Comparison of ENCODE assay signal across 17 mouse cellular contexts in the genomic region with DNA sequence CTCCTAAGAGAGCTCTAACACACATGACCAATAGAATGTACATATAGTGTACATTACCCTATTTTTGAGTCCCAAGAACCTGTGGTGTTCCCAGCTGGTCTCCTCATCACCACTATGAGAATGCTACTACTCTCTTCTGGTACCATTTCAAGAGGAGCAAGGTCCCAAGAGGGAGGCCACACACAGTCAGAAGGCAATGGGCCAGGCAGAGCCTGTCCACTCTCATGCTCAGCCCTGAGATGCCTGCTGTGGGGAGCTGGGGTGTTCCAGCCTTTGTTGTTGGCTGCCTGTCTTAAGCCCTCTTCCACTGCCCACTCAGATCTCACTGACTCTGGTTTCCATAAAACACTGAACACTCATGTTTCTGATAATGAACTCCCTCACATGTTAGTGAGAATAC.
"Had no signal": no experiment of that assay in that cellular context is flagged by ENCODE, and none has a peak within 500 bp of the region (broad histone marks: within the 10 kb centered on the region; RNA-seq: fewer than 3 reads in every experiment).

No protein-coding gene starts in this region.

- H3K4me2 ChIP-seq: lung, embryonic 14.5 days; midbrain, embryonic 13.5 days; neural tube, embryonic 13.5 days; neural tube, embryonic 15.5 days had no signal

- ATAC-seq: midbrain, embryonic 13.5 days; midbrain, embryonic 16.5 days had no signal

- H3K9me3 ChIP-seq: midbrain, embryonic 10.5 days; midbrain, embryonic 13.5 days; neural tube, embryonic 13.5 days; neural tube, embryonic 15.5 days had no signal

- H3K36me3 ChIP-seq: midbrain, embryonic 10.5 days; midbrain, embryonic 13.5 days; neural tube, embryonic 13.5 days; neural tube, embryonic 15.5 days had no signal

- H3K27ac ChIP-seq: midbrain, embryonic 10.5 days; midbrain, embryonic 13.5 days; neural tube, embryonic 13.5 days; neural tube, embryonic 15.5 days had no signal

- H3K9ac ChIP-seq: lung, embryonic 14.5 days; midbrain, embryonic 13.5 days; neural tube, embryonic 13.5 days; neural tube, embryonic 15.5 days had no signal

- H3K4me1 ChIP-seq: midbrain, embryonic 10.5 days had no signal

- H3K27me3 ChIP-seq: midbrain, embryonic 13.5 days; neural tube, embryonic 13.5 days; neural tube, embryonic 15.5 days had no signal

- DNase-seq: lung, adult 18-20 months; lung, embryonic 14.5 days; lung, postnatal 10 days; retina, postnatal 1 day; right cerebral cortex, adult 18-20 months; right cerebral cortex, postnatal 25 days; right cerebral cortex, postnatal 4 days; spleen, adult 18-20 months; thymus, adult 18-20 months; thymus, postnatal 14 days; thymus, postnatal 36 days had no signal

- H3K4me3 ChIP-seq: midbrain, embryonic 10.5 days; midbrain, embryonic 13.5 days; myocyte; neural tube, embryonic 13.5 days; neural tube, embryonic 15.5 days had no signal
